Mouse (Mus musculus) lung, postnatal 4 days (tissue): ENCODE data around the gene Tpo.

Experiments used
- DNase-seq, 2 experiments: peaks; one replicate each; pipeline ENCODE4 v3.0.0; 2021

Tpo gene

DNA sequence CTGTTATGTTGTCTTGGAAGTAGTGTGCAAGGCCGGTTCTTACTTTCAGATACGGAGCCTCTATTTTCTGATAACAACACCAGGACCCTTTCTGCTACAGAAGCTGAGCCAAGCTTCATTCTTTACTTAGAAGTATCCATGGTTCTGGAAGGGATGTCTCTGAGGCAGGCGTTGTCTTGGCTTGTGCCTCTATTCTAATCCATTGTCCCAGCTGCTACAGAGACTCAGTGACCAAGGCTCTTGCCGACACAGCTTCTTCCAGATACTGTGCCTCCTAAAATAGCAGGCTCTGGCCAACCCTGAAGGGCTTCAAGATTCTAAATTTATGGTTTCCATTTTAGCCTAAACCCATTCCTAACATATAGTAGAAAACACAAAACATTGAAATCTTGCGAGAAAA is 123.7 kb downstream of the Tpo start:
- DNase-seq: no peak

GRCm38 (mm10) chr12:30006586-30006985 is 125.8 kb downstream of the Tpo start:
- no peak for DNase-seq
